Mouse (Mus musculus): ENCODE results near the gene Sema5b.

Gene Sema5b

GRCm38 (mm10) chr16:35541117-35541641, at the start of gene Sema5b:
TSS of gene Sema5b (plus strand) at chr16:35541145.
- DNase-seq, result no peak

GRCm38 (mm10) chr16:35500342-35500741, 40.6 kb upstream of the Sema5b start:
- no peak for DNase-seq

GRCm38 (mm10) chr16:35501106-35501760, 39.7 kb upstream of the Sema5b start:
- DNase-seq, result no peak

GRCm38 (mm10) chr16:35502456-35502855, 38.5 kb upstream of the Sema5b start:
- DNase-seq, result no peak

- DNase-seq, result no peak
Measured at GRCm38 (mm10) chr16:35504266-35504665, 36.7 kb upstream of the Sema5b start.

- no peak for DNase-seq
Measured at GRCm38 (mm10) chr16:35505786-35506185, 35.2 kb upstream of the Sema5b start.

GRCm38 (mm10) chr16:35508581-35508980, 32.4 kb upstream of the Sema5b start:
- DNase-seq, result no peak

GRCm38 (mm10) chr16:35509331-35510070, 31.4 kb upstream of the Sema5b start:
- DNase-seq, result no peak

GRCm38 (mm10) chr16:35515977-35516612, 24.9 kb upstream of the Sema5b start:
- DNase-seq, result no peak

GRCm38 (mm10) chr16:35517976-35518951, 22.7 kb upstream of the Sema5b start:
- DNase-seq, result no peak

GRCm38 (mm10) chr16:35519245-35519644, 21.7 kb upstream of the Sema5b start:
- no peak for DNase-seq

GRCm38 (mm10) chr16:35524200-35524599, 16.7 kb upstream of the Sema5b start:
- DNase-seq, result no peak

- no peak for DNase-seq
Measured at GRCm38 (mm10) chr16:35534630-35535029, 6.3 kb upstream of the Sema5b start.

- no peak for DNase-seq
Measured at GRCm38 (mm10) chr16:35537651-35538050, 3.3 kb upstream of the Sema5b start.

- no peak for DNase-seq
Measured at GRCm38 (mm10) chr16:35539041-35539440, 1.9 kb upstream of the Sema5b start.

- DNase-seq, result no peak
Measured at GRCm38 (mm10) chr16:35540333-35541116, 420 bp upstream of the Sema5b start.

GRCm38 (mm10) chr16:35541661-35542420, 896 bp downstream of the Sema5b start:
- DNase-seq, result no peak

- no peak for DNase-seq
Measured at GRCm38 (mm10) chr16:35542421-35542780, 1.5 kb downstream of the Sema5b start.

GRCm38 (mm10) chr16:35545723-35546122, 4.8 kb downstream of the Sema5b start:
- no peak for DNase-seq

- no peak for DNase-seq
Measured at GRCm38 (mm10) chr16:35547966-35548365, 7.0 kb downstream of the Sema5b start.

GRCm38 (mm10) chr16:35549354-35549753, 8.4 kb downstream of the Sema5b start:
- no peak for DNase-seq
